Mouse (Mus musculus): ENCODE measurements around the gene Cobll1. TPM values are rescaled to one million over a fixed set of nuclear protein-coding genes. Genes with fewer than 3 reads are reported as not detected.

Cobll1 gene
- polyA plus RNA-seq, 1 experiment from 2014 or later: 2.5 TPM

GRCm38 (mm10) chr2:65126141-65126783 is 112.9 kb downstream of the Cobll1 start:
- H3K9ac ChIP-seq (ENCODE audit: low read length): peak overlapping the region; percentile 14; the same call in 1 of the 2 replicates
- DNase-seq (ENCODE audit: low spot score) (peak; percentile 50), ATAC-seq (peak; percentile 63)
- H3K4me3 ChIP-seq (ENCODE audit: low read depth, low read length): no peak overlapping the region
- 34% methylated on average over 12 of the region's 12 CpGs for WGBS
- no peaks in the 10 kb centered on the region for H3K27me3 ChIP-seq (replicated peaks; ENCODE audit: control insufficient read depth, insufficient read depth, low read length)
- peaks cover 3% of the 10 kb centered on the region; the same call in 1 of the 2 replicates for H3K4me1 ChIP-seq (ENCODE audit: control insufficient read depth, insufficient read depth, low read length)
- no peak overlapping the region for H3K4me2 ChIP-seq (ENCODE audit: low read length)
- H3K36me3 ChIP-seq (ENCODE audit: control insufficient read depth, insufficient read depth, low read length): no peaks in the 10 kb centered on the region
- no peaks in the 10 kb centered on the region; the same call in 1 of the 2 replicates for H3K9me3 ChIP-seq (replicated peaks; ENCODE audit: control insufficient read depth, low read length)
- H3K27ac ChIP-seq (ENCODE audit: low read depth, low read length): no peak overlapping the region

DNA sequence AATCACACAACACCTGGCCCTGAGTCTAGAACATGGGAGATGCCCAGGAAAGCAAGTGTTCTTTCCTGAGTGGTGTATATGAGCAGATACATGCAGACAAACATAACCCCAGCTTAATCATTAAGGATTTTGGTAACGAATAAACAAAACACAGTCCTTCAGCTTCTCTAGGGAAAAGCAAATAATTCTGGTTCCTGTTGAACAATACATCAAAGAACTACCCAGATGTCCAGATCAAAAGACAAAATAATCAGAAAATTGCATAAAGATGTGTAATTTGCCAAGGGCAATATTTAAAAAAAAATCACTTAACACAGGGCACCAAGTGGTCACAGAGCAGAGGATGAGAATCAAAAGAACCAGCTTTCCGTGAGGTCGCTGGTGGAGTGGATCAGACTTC is 115.5 kb downstream of the Cobll1 start:
- H3K9ac ChIP-seq (ENCODE audit: low read length): no peak overlapping the region
- ATAC-seq (no peak), DNase-seq (ENCODE audit: low spot score) (no peak)
- H3K27ac ChIP-seq (ENCODE audit: low read depth, low read length): no peak overlapping the region
- WGBS: 85% methylated on average over 3 of the region's 3 CpGs
- no peaks in the 10 kb centered on the region for H3K36me3 ChIP-seq (ENCODE audit: control insufficient read depth, insufficient read depth, low read length)
- no peak overlapping the region for H3K4me2 ChIP-seq (ENCODE audit: low read length)
- H3K9me3 ChIP-seq (replicated peaks; ENCODE audit: control insufficient read depth, low read length): no peaks in the 10 kb centered on the region
- no peaks in the 10 kb centered on the region for H3K27me3 ChIP-seq (replicated peaks; ENCODE audit: control insufficient read depth, insufficient read depth, low read length)
- H3K4me1 ChIP-seq (ENCODE audit: control insufficient read depth, insufficient read depth, low read length): peaks cover 3% of the 10 kb centered on the region; the same call in 1 of the 2 replicates
- H3K4me3 ChIP-seq (ENCODE audit: low read depth, low read length): no peak overlapping the region

DNA sequence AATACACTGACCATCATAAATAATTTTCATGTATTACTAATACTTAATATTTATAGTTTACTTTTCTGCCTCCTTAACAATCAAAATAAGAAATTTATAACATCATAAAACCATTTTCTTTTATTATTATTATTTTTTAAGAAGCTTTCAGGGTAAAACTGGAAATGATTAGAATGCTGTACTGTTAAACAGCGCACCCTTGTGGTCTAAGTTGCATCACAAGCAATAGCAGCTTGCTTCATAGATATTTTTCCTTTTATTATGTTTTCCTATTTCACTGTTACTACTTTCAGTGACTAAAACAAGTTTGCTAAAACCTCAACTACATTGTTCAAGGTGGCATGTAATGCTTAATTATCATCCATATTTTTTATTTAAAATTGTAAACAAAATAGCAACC is 117.8 kb downstream of the Cobll1 start:
- H3K9ac ChIP-seq (ENCODE audit: low read length): no peak overlapping the region
- ATAC-seq: no peak
- WGBS: 6% methylated on average over 1 of the region's 1 CpGs

DNA sequence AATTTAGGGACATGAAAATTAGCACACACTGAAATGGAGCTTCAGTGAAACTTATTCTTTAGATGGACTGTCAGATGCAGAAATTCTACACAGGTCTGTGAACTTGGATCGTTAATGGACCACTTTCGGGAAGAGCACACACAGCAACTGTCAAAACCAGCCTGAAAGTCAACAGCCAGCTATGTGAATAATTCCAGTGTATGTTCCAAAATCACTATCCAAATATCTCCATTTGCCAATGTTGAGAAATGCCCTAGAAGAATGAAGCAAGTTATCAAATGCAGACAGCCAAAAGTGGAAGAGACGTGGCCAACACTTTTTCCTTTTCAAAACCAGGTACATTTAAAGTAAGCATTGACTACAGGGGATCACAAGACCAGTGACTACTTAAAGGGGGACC is 118.2 kb downstream of the Cobll1 start:
- Histone ChIP-seq H3K27me3 (replicated peaks; ENCODE audit: control insufficient read depth, insufficient read depth, low read length) (no peaks in the 10 kb centered on the region), H3K9me3 (replicated peaks; ENCODE audit: control insufficient read depth, low read length) (no peaks in the 10 kb centered on the region), H3K27ac (ENCODE audit: low read depth, low read length) (no peak overlapping the region), H3K9ac (ENCODE audit: low read length) (no peak overlapping the region), H3K4me1 (ENCODE audit: control insufficient read depth, insufficient read depth, low read length) (no peaks in the 10 kb centered on the region), H3K4me2 (ENCODE audit: low read length) (no peak overlapping the region), H3K36me3 (ENCODE audit: control insufficient read depth, insufficient read depth, low read length) (no peaks in the 10 kb centered on the region), H3K4me3 (ENCODE audit: low read depth, low read length) (no peak overlapping the region)
- WGBS: 67% methylated on average over 3 of the region's 3 CpGs
- ATAC-seq (no peak), DNase-seq (ENCODE audit: low spot score) (no peak)

More for the DNA sequence above, 117.8 kb downstream of the Cobll1 start:
- peak; percentile 72 for DNase-seq (ENCODE audit: low spot score)
- Histone ChIP-seq H3K4me3 (ENCODE audit: low read depth, low read length) (no peak overlapping the region), H3K27me3 (replicated peaks; ENCODE audit: control insufficient read depth, insufficient read depth, low read length) (no peaks in the 10 kb centered on the region), H3K4me1 (ENCODE audit: control insufficient read depth, insufficient read depth, low read length) (no peaks in the 10 kb centered on the region), H3K36me3 (ENCODE audit: control insufficient read depth, insufficient read depth, low read length) (no peaks in the 10 kb centered on the region), H3K4me2 (ENCODE audit: low read length) (no peak overlapping the region), H3K9me3 (replicated peaks; ENCODE audit: control insufficient read depth, low read length) (no peaks in the 10 kb centered on the region), H3K27ac (ENCODE audit: low read depth, low read length) (no peak overlapping the region)

- Histone ChIP-seq H3K9ac (ENCODE audit: low read length) (no peak overlapping the region), H3K4me1 (ENCODE audit: control insufficient read depth, insufficient read depth, low read length) (no peaks in the 10 kb centered on the region), H3K36me3 (ENCODE audit: control insufficient read depth, insufficient read depth, low read length) (no peaks in the 10 kb centered on the region), H3K4me2 (ENCODE audit: low read length) (no peak overlapping the region), H3K27me3 (replicated peaks; ENCODE audit: control insufficient read depth, insufficient read depth, low read length) (no peaks in the 10 kb centered on the region), H3K9me3 (replicated peaks; ENCODE audit: control insufficient read depth, low read length) (no peaks in the 10 kb centered on the region), H3K27ac (ENCODE audit: low read depth, low read length) (no peak overlapping the region), H3K4me3 (ENCODE audit: low read depth, low read length) (no peak overlapping the region)
- no peak for DNase-seq (ENCODE audit: low spot score)
- no peak for ATAC-seq
- WGBS: 86% methylated on average over 2 of the region's 2 CpGs
These were observed 119.1 kb downstream of the Cobll1 start for GRCm38 (mm10) chr2:65120112-65120511.

GRCm38 (mm10) chr2:65119667-65120066 is 119.5 kb downstream of the Cobll1 start:
- Histone ChIP-seq H3K4me3 (ENCODE audit: low read depth, low read length) (no peak overlapping the region), H3K4me1 (ENCODE audit: control insufficient read depth, insufficient read depth, low read length) (no peaks in the 10 kb centered on the region), H3K27me3 (replicated peaks; ENCODE audit: control insufficient read depth, insufficient read depth, low read length) (no peaks in the 10 kb centered on the region), H3K36me3 (ENCODE audit: control insufficient read depth, insufficient read depth, low read length) (no peaks in the 10 kb centered on the region), H3K9me3 (replicated peaks; ENCODE audit: control insufficient read depth, low read length) (no peaks in the 10 kb centered on the region), H3K4me2 (ENCODE audit: low read length) (no peak overlapping the region), H3K9ac (ENCODE audit: low read length) (no peak overlapping the region), H3K27ac (ENCODE audit: low read depth, low read length) (no peak overlapping the region)
- DNase-seq (ENCODE audit: low spot score) (no peak), ATAC-seq (no peak)
- 70% methylated on average over 8 of the region's 8 CpGs for WGBS

- Histone ChIP-seq H3K27me3 (replicated peaks; ENCODE audit: control insufficient read depth, insufficient read depth, low read length) (no peaks in the 10 kb centered on the region), H3K36me3 (ENCODE audit: control insufficient read depth, insufficient read depth, low read length) (no peaks in the 10 kb centered on the region), H3K27ac (ENCODE audit: low read depth, low read length) (no peak overlapping the region), H3K9ac (ENCODE audit: low read length) (no peak overlapping the region), H3K4me3 (ENCODE audit: low read depth, low read length) (no peak overlapping the region), H3K4me1 (ENCODE audit: control insufficient read depth, insufficient read depth, low read length) (no peaks in the 10 kb centered on the region), H3K4me2 (ENCODE audit: low read length) (no peak overlapping the region), H3K9me3 (replicated peaks; ENCODE audit: control insufficient read depth, low read length) (no peaks in the 10 kb centered on the region)
- WGBS: 86% methylated on average over 2 of the region's 2 CpGs
- ATAC-seq (no peak), DNase-seq (ENCODE audit: low spot score) (no peak)
These were observed 120.1 kb downstream of the Cobll1 start for GRCm38 (mm10) chr2:65119076-65119475.

DNA sequence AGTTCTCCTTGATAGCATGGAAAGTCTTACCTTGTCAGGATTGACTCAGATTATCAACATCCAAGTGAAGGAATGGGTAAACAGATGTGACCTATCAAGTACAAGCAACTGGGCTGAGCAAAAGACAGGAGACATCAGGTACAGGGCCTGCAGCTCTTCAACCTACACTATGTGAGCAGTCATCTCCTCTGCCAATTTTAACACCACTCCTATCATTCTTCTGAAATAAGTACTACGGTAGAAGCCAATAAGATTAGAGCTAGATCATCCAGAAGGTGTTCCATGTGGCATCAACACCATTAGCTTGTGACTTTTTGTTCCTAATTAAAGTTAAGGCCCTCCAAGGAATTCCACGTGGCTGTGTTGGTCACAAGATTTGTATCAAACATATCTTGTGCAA is 121.3 kb downstream of the Cobll1 start:
- ATAC-seq: no peak
- H3K4me2 ChIP-seq (ENCODE audit: low read length): no peak overlapping the region
- no peaks in the 10 kb centered on the region for H3K4me1 ChIP-seq (ENCODE audit: control insufficient read depth, insufficient read depth, low read length)
- H3K27ac ChIP-seq (ENCODE audit: low read depth, low read length): no peak overlapping the region
- H3K27me3 ChIP-seq (replicated peaks; ENCODE audit: control insufficient read depth, insufficient read depth, low read length): no peaks in the 10 kb centered on the region
- no peak for DNase-seq (ENCODE audit: low spot score)
- no peak overlapping the region for H3K4me3 ChIP-seq (ENCODE audit: low read depth, low read length)
- 86% methylated on average over 2 of the region's 2 CpGs for WGBS
- no peaks in the 10 kb centered on the region for H3K9me3 ChIP-seq (replicated peaks; ENCODE audit: control insufficient read depth, low read length)
- no peak overlapping the region for H3K9ac ChIP-seq (ENCODE audit: low read length)
- H3K36me3 ChIP-seq (ENCODE audit: control insufficient read depth, insufficient read depth, low read length): no peaks in the 10 kb centered on the region

- no peaks in the 10 kb centered on the region for H3K9me3 ChIP-seq (replicated peaks; ENCODE audit: control insufficient read depth, low read length)
- H3K4me3 ChIP-seq (ENCODE audit: low read depth, low read length): no peak overlapping the region
- WGBS: 81% methylated on average over 2 of the region's 2 CpGs
- H3K27me3 ChIP-seq (replicated peaks; ENCODE audit: control insufficient read depth, insufficient read depth, low read length): no peaks in the 10 kb centered on the region
- DNase-seq (ENCODE audit: low spot score) (no peak), ATAC-seq (no peak)
- H3K9ac ChIP-seq (ENCODE audit: low read length): no peak overlapping the region
- no peak overlapping the region for H3K27ac ChIP-seq (ENCODE audit: low read depth, low read length)
- H3K36me3 ChIP-seq (ENCODE audit: control insufficient read depth, insufficient read depth, low read length): no peaks in the 10 kb centered on the region
- no peaks in the 10 kb centered on the region for H3K4me1 ChIP-seq (ENCODE audit: control insufficient read depth, insufficient read depth, low read length)
- H3K4me2 ChIP-seq (ENCODE audit: low read length): no peak overlapping the region
These were observed 122.6 kb downstream of the Cobll1 start for GRCm38 (mm10) chr2:65116428-65117125.
